Mouse (Mus musculus): ENCODE data around the gene Zfp853. TPM values are rescaled to one million over a fixed set of nuclear protein-coding genes. Genes with fewer than 3 reads are reported as not detected.

The Zfp853 gene
- total and polyA plus RNA-seq, 3 experiments = 0.13 to 0.39 (median 0.14) TPM

DNA sequence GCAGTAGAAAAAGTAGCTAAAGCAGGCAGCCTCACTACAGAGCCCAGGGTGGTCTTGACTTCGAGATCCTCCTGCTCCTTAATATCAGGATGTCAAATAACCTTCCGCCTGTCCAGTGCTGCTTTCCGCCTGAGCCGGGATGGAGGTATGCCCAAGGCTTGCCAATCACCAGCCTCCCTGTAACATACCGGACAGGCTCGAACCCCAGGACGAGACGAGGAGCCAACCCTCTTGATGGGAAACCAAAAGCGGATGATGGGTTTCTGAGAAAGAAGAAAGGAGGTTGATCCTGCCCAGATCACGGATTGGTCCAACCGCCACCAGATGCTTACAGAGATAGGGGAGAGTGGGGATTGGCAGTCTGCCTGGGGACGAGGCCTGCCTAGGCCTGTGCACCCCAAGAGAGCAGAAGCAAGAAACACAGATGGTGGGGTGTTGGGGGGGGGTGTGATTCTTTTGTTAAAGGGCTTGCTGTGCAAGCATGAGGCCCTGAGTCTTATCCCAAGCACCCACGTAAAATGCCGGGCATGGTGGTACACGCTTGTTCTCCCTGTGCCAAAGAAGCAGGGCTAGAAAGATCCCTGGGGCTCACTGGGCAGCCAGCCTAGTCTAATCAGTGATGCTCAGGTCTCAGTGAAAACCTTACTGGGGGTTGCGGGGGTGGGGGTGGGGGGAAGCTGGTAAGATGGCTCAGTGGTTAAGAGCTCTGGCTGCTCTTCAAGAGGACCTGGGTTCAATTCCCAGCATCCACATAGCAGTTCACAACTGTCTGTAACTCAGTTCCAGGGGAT lies 20.7 kb downstream of the Zfp853 start:
- 89% methylated on average over 16 of the region's 16 CpGs for WGBS
- H3K27me3 ChIP-seq (ENCODE audit: control insufficient read depth, insufficient read depth, low read length) = no peaks in the 10 kb centered on the region
- no peak for DNase-seq
- intact Hi-C loops (cut with DNase I) = loop anchor here (5.0 kb wide), 1 partner anchor 35 kb away; no protein-coding TSS in a partner anchor
- H3K27ac ChIP-seq = no peak overlapping the region
- no peak overlapping the region for H3K4me3 ChIP-seq
- peaks cover 4% of the 10 kb centered on the region for H3K4me1 ChIP-seq (ENCODE audit: control insufficient read depth, insufficient read depth, low read length)
- H3K9ac ChIP-seq (ENCODE audit: low read depth, low read length) = no peak overlapping the region
- H3K36me3 ChIP-seq (ENCODE audit: control insufficient read depth, insufficient read depth, low read length) = no peaks in the 10 kb centered on the region
- H3K79me2 ChIP-seq (replicated peaks; ENCODE audit: control insufficient read depth, insufficient read depth, low read length) = no peaks in the 10 kb centered on the region
- no peak for TF ChIP-seq POLR2A (IDR thresholded peaks at IDR 0.05; ENCODE audit: insufficient read depth, low read depth, low read length)
- TF ChIP-seq EP300 (IDR thresholded peaks at IDR 0.05; ENCODE audit: insufficient read depth, low read depth, low read length) = no peak
- TF ChIP-seq CTCF (IDR thresholded peaks at IDR 0.05) = no peak

GRCm38 (mm10) chr5:143272108-143272507 lies 21.3 kb downstream of the Zfp853 start:
- Histone ChIP-seq H3K4me3 (no peak overlapping the region), H3K27ac (no peak overlapping the region), H3K79me2 (replicated peaks; ENCODE audit: control insufficient read depth, insufficient read depth, low read length) (no peaks in the 10 kb centered on the region), H3K4me1 (ENCODE audit: control insufficient read depth, insufficient read depth, low read length) (peaks cover 4% of the 10 kb centered on the region), H3K36me3 (ENCODE audit: control insufficient read depth, insufficient read depth, low read length) (no peaks in the 10 kb centered on the region), H3K27me3 (ENCODE audit: control insufficient read depth, insufficient read depth, low read length) (no peaks in the 10 kb centered on the region), H3K9ac (ENCODE audit: low read depth, low read length) (no peak overlapping the region)
- 58% methylated on average over 3 of the region's 3 CpGs for WGBS
- no peak for DNase-seq
- intact Hi-C loops (cut with DNase I) = loop anchor here (5.0 kb wide), 1 partner anchor 35 kb away; no protein-coding TSS in a partner anchor
- TF ChIP-seq POLR2A (IDR thresholded peaks at IDR 0.05; ENCODE audit: insufficient read depth, low read depth, low read length) (no peak), CTCF (IDR thresholded peaks at IDR 0.05) (no peak), EP300 (IDR thresholded peaks at IDR 0.05; ENCODE audit: insufficient read depth, low read depth, low read length) (no peak)

DNA sequence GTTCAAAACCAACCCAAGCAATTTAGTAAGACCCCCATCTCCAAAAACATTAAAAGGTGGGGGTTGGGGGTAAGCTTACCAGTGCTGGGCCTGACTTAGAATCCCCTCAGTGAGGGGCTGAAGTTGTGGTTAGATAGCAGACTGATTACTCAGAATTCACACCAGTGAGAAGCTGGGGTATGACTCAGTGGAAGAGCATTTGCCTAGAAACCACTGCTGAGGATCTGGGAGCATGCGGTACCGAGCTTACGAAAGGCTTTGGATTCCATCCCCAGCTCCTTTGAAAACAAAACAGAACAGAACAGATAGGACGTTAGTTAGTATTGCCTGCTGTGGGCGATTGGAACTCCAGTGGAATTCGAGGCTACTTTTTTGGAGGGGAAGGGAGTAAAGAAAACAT lies 21.8 kb downstream of the Zfp853 start:
- intact Hi-C loops (cut with DNase I) = loop anchor here (5.0 kb wide), 1 partner anchor 36 kb away; no protein-coding TSS in a partner anchor
- Histone ChIP-seq H3K79me2 (replicated peaks; ENCODE audit: control insufficient read depth, insufficient read depth, low read length) (no peaks in the 10 kb centered on the region), H3K4me3 (no peak overlapping the region), H3K4me1 (ENCODE audit: control insufficient read depth, insufficient read depth, low read length) (peaks cover 4% of the 10 kb centered on the region), H3K27ac (no peak overlapping the region), H3K9ac (ENCODE audit: low read depth, low read length) (no peak overlapping the region), H3K27me3 (ENCODE audit: control insufficient read depth, insufficient read depth, low read length) (no peaks in the 10 kb centered on the region), H3K36me3 (ENCODE audit: control insufficient read depth, insufficient read depth, low read length) (no peaks in the 10 kb centered on the region)
- 63% methylated on average over 6 of the region's 6 CpGs for WGBS
- no peak for TF ChIP-seq POLR2A (IDR thresholded peaks at IDR 0.05; ENCODE audit: insufficient read depth, low read depth, low read length)
- TF ChIP-seq EP300 (IDR thresholded peaks at IDR 0.05; ENCODE audit: insufficient read depth, low read depth, low read length) = no peak
- DNase-seq = no peak

- peak overlapping the region; percentile 62 for H3K4me3 ChIP-seq
- H3K27me3 ChIP-seq (ENCODE audit: control insufficient read depth, insufficient read depth, low read length) = no peaks in the 10 kb centered on the region
- peak overlapping the region; percentile 80 for H3K9ac ChIP-seq (ENCODE audit: low read depth, low read length)
- H3K79me2 ChIP-seq (replicated peaks; ENCODE audit: control insufficient read depth, insufficient read depth, low read length) = no peaks in the 10 kb centered on the region
- WGBS = 6% methylated on average over 12 of the region's 12 CpGs
- peak overlapping the region; percentile 64 for H3K27ac ChIP-seq
- no peaks in the 10 kb centered on the region for H3K36me3 ChIP-seq (ENCODE audit: control insufficient read depth, insufficient read depth, low read length)
- TF ChIP-seq POLR2A (IDR thresholded peaks at IDR 0.05; ENCODE audit: insufficient read depth, low read depth, low read length) (no peak), CTCF (IDR thresholded peaks at IDR 0.05) (no peak), EP300 (IDR thresholded peaks at IDR 0.05; ENCODE audit: insufficient read depth, low read depth, low read length) (no peak)
- no peak for DNase-seq
- intact Hi-C loops (cut with DNase I) = loop anchor here (5.0 kb wide), 1 partner anchor 37 kb away; no protein-coding TSS in a partner anchor
- H3K4me1 ChIP-seq (ENCODE audit: control insufficient read depth, insufficient read depth, low read length) = peaks cover 4% of the 10 kb centered on the region
Measured at GRCm38 (mm10) chr5:143270151-143270519, 23.3 kb downstream of the Zfp853 start.

GRCm38 (mm10) chr5:143269363-143270150 lies 23.9 kb downstream of the Zfp853 start, which contains the start of gene Zfp316:
TSS of gene Zfp316 (minus strand) at chr5:143270022.
- intact Hi-C loops (cut with DNase I) = loop anchor here (2.0 to 5.0 kb wide), 2 partner anchors 33 to 38 kb away; no protein-coding TSS in a partner anchor
- Histone ChIP-seq H3K36me3 (ENCODE audit: control insufficient read depth, insufficient read depth, low read length) (no peaks in the 10 kb centered on the region), H3K4me1 (ENCODE audit: control insufficient read depth, insufficient read depth, low read length) (peaks cover 4% of the 10 kb centered on the region), H3K79me2 (replicated peaks; ENCODE audit: control insufficient read depth, insufficient read depth, low read length) (no peaks in the 10 kb centered on the region), H3K4me3 (peak within 1 kb of the TSS; percentile 62), H3K9ac (ENCODE audit: low read depth, low read length) (peak within 1 kb of the TSS; percentile 80), H3K27me3 (ENCODE audit: control insufficient read depth, insufficient read depth, low read length) (no peaks in the 10 kb centered on the region), H3K27ac (peak within 1 kb of the TSS; percentile 64)
- DNase-seq = peak; percentile 84
- TF ChIP-seq CTCF (IDR thresholded peaks at IDR 0.05) (no peak), POLR2A (IDR thresholded peaks at IDR 0.05; ENCODE audit: insufficient read depth, low read depth, low read length) (peak; percentile 93), EP300 (IDR thresholded peaks at IDR 0.05; ENCODE audit: insufficient read depth, low read depth, low read length) (no peak)
- under 1% methylated on average over 72 of the region's 79 CpGs for WGBS
